Mouse (Mus musculus): Measurements from ENCODE around the gene Spg11. TPM values are rescaled to one million over a fixed set of nuclear protein-coding genes. Genes with fewer than 3 reads are reported as not detected.

Spg11 gene
- total and polyA plus RNA-seq, 2 experiments from 2014 or later = 4.9 to 20.1 TPM

- 96% methylated on average over 2 of the region's 2 CpGs for WGBS
Observed at GRCm38 (mm10) chr2:122154479-122154878, 36.3 kb upstream of the Spg11 start.

GRCm38 (mm10) chr2:122153681-122154365, 35.6 kb upstream of the Spg11 start:
- Histone ChIP-seq H3K9ac (replicated peaks; ENCODE audit: low read length, poor library complexity, severe bottlenecking) (no peak overlapping the region), H3K9me3 (ENCODE audit: low read length) (no peaks in the 10 kb centered on the region), H3K36me3 (ENCODE audit: insufficient read depth, low read length) (no peaks in the 10 kb centered on the region), H3K27ac (ENCODE audit: low read depth, low read length) (no peak overlapping the region), H3K4me1 (ENCODE audit: insufficient read depth, low read length) (no peaks in the 10 kb centered on the region), H3K27me3 (ENCODE audit: insufficient read depth, low read length) (no peaks in the 10 kb centered on the region), H3K4me3 (ENCODE audit: low read depth, low read length) (no peak overlapping the region), H3K4me2 (ENCODE audit: low read depth, low read length, poor library complexity, severe bottlenecking) (no peak overlapping the region)
- TF ChIP-seq CTCF (IDR thresholded peaks at IDR 0.05) = no peak
- ATAC-seq (ENCODE audit: low FRiP score) = no peak
- 81% methylated on average over 6 of the region's 7 CpGs for WGBS
- DNase-seq (ENCODE audit: low spot score) = no peak

More at GRCm38 (mm10) chr2:122154479-122154878, 36.3 kb upstream of the Spg11 start:
- ATAC-seq (ENCODE audit: low FRiP score) (no peak), DNase-seq (ENCODE audit: low spot score) (no peak)
- H3K9me3 ChIP-seq (ENCODE audit: low read length) = no peaks in the 10 kb centered on the region
- H3K4me1 ChIP-seq (ENCODE audit: insufficient read depth, low read length) = no peaks in the 10 kb centered on the region
- no peak overlapping the region for H3K9ac ChIP-seq (replicated peaks; ENCODE audit: low read length, poor library complexity, severe bottlenecking)
- H3K27me3 ChIP-seq (ENCODE audit: insufficient read depth, low read length) = no peaks in the 10 kb centered on the region
- no peak overlapping the region for H3K4me3 ChIP-seq (ENCODE audit: low read depth, low read length)
- no peaks in the 10 kb centered on the region for H3K36me3 ChIP-seq (ENCODE audit: insufficient read depth, low read length)
- H3K4me2 ChIP-seq (ENCODE audit: low read depth, low read length, poor library complexity, severe bottlenecking) = no peak overlapping the region
- no peak overlapping the region for H3K27ac ChIP-seq (ENCODE audit: low read depth, low read length)
- no peak for TF ChIP-seq CTCF (IDR thresholded peaks at IDR 0.05)

GRCm38 (mm10) chr2:122152850-122153249, 34.7 kb upstream of the Spg11 start:
- WGBS = 86% methylated on average over 3 of the region's 3 CpGs
- Histone ChIP-seq H3K9ac (replicated peaks; ENCODE audit: low read length, poor library complexity, severe bottlenecking) (no peak overlapping the region), H3K27ac (ENCODE audit: low read depth, low read length) (no peak overlapping the region), H3K4me1 (ENCODE audit: insufficient read depth, low read length) (no peaks in the 10 kb centered on the region), H3K4me3 (ENCODE audit: low read depth, low read length) (no peak overlapping the region), H3K27me3 (ENCODE audit: insufficient read depth, low read length) (no peaks in the 10 kb centered on the region), H3K9me3 (ENCODE audit: low read length) (no peaks in the 10 kb centered on the region), H3K4me2 (ENCODE audit: low read depth, low read length, poor library complexity, severe bottlenecking) (no peak overlapping the region), H3K36me3 (ENCODE audit: insufficient read depth, low read length) (no peaks in the 10 kb centered on the region)
- no peak for DNase-seq (ENCODE audit: low spot score)
- no peak for ATAC-seq (ENCODE audit: low FRiP score)
- no peak for TF ChIP-seq CTCF (IDR thresholded peaks at IDR 0.05)

GRCm38 (mm10) chr2:122151221-122151620, 33.0 kb upstream of the Spg11 start:
- no peak for TF ChIP-seq CTCF (IDR thresholded peaks at IDR 0.05)

GRCm38 (mm10) chr2:122149716-122150115, 31.5 kb upstream of the Spg11 start:
- H3K27me3 ChIP-seq (ENCODE audit: insufficient read depth, low read length) = no peaks in the 10 kb centered on the region
- ATAC-seq (ENCODE audit: low FRiP score) = no peak
- no peaks in the 10 kb centered on the region for H3K36me3 ChIP-seq (ENCODE audit: insufficient read depth, low read length)
- no peak overlapping the region for H3K9ac ChIP-seq (replicated peaks; ENCODE audit: low read length, poor library complexity, severe bottlenecking)
- WGBS = 82% methylated on average over 3 of the region's 3 CpGs
- no peak for TF ChIP-seq CTCF (IDR thresholded peaks at IDR 0.05)
- no peaks in the 10 kb centered on the region for H3K9me3 ChIP-seq (ENCODE audit: low read length)
- H3K4me2 ChIP-seq (ENCODE audit: low read depth, low read length, poor library complexity, severe bottlenecking) = no peak overlapping the region
- no peaks in the 10 kb centered on the region for H3K4me1 ChIP-seq (ENCODE audit: insufficient read depth, low read length)
- H3K4me3 ChIP-seq (ENCODE audit: low read depth, low read length) = no peak overlapping the region
- H3K27ac ChIP-seq (ENCODE audit: low read depth, low read length) = no peak overlapping the region
- no peak for DNase-seq (ENCODE audit: low spot score)

More at GRCm38 (mm10) chr2:122151221-122151620, 33.0 kb upstream of the Spg11 start:
- 97% methylated on average over 1 of the region's 1 CpGs for WGBS
- no peak for DNase-seq (ENCODE audit: low spot score)
- Histone ChIP-seq H3K9ac (replicated peaks; ENCODE audit: low read length, poor library complexity, severe bottlenecking) (no peak overlapping the region), H3K4me1 (ENCODE audit: insufficient read depth, low read length) (no peaks in the 10 kb centered on the region), H3K36me3 (ENCODE audit: insufficient read depth, low read length) (no peaks in the 10 kb centered on the region), H3K9me3 (ENCODE audit: low read length) (no peaks in the 10 kb centered on the region), H3K4me3 (ENCODE audit: low read depth, low read length) (no peak overlapping the region), H3K4me2 (ENCODE audit: low read depth, low read length, poor library complexity, severe bottlenecking) (no peak overlapping the region), H3K27ac (ENCODE audit: low read depth, low read length) (no peak overlapping the region), H3K27me3 (ENCODE audit: insufficient read depth, low read length) (no peaks in the 10 kb centered on the region)
- ATAC-seq (ENCODE audit: low FRiP score) = no peak

GRCm38 (mm10) chr2:122149316-122149715, 31.1 kb upstream of the Spg11 start:
- DNase-seq (ENCODE audit: low spot score) = no peak
- WGBS = 93% methylated on average over 6 of the region's 6 CpGs
- Histone ChIP-seq H3K9me3 (ENCODE audit: low read length) (no peaks in the 10 kb centered on the region), H3K4me2 (ENCODE audit: low read depth, low read length, poor library complexity, severe bottlenecking) (no peak overlapping the region), H3K4me3 (ENCODE audit: low read depth, low read length) (no peak overlapping the region), H3K27me3 (ENCODE audit: insufficient read depth, low read length) (no peaks in the 10 kb centered on the region), H3K27ac (ENCODE audit: low read depth, low read length) (no peak overlapping the region), H3K9ac (replicated peaks; ENCODE audit: low read length, poor library complexity, severe bottlenecking) (no peak overlapping the region), H3K36me3 (ENCODE audit: insufficient read depth, low read length) (no peaks in the 10 kb centered on the region), H3K4me1 (ENCODE audit: insufficient read depth, low read length) (no peaks in the 10 kb centered on the region)
- TF ChIP-seq CTCF (IDR thresholded peaks at IDR 0.05) = no peak
- ATAC-seq (ENCODE audit: low FRiP score) = no peak

Measured in midbrain, postnatal 0 days (tissue).